Mouse (Mus musculus) adrenal gland, postnatal 14 days (tissue): Measurements from ENCODE around the gene Hist1h1d. TPM values are rescaled to one million over a fixed set of nuclear protein-coding genes. Genes with fewer than 3 reads are reported as not detected.
"Not testable (repeated sequence)": the region's sequence is repeated elsewhere in the genome, so short reads cannot be mapped to it uniquely, and the experiment has no call there.

Experiments used
- DNase-seq: peaks from one replicate; pipeline ENCODE4 v3.0.0; 2021; ENCODE audit warnings: mixed read lengths
- total RNA-seq: library from RNA; stranded (reverse); gene quantifications from 2 replicates; pipeline ENCODE4 v1.2.3, GENCODE M21; 2021

Hist1h1d gene
- total RNA-seq, 1 experiment from 2014 or later: 24.2 TPM

DNA sequence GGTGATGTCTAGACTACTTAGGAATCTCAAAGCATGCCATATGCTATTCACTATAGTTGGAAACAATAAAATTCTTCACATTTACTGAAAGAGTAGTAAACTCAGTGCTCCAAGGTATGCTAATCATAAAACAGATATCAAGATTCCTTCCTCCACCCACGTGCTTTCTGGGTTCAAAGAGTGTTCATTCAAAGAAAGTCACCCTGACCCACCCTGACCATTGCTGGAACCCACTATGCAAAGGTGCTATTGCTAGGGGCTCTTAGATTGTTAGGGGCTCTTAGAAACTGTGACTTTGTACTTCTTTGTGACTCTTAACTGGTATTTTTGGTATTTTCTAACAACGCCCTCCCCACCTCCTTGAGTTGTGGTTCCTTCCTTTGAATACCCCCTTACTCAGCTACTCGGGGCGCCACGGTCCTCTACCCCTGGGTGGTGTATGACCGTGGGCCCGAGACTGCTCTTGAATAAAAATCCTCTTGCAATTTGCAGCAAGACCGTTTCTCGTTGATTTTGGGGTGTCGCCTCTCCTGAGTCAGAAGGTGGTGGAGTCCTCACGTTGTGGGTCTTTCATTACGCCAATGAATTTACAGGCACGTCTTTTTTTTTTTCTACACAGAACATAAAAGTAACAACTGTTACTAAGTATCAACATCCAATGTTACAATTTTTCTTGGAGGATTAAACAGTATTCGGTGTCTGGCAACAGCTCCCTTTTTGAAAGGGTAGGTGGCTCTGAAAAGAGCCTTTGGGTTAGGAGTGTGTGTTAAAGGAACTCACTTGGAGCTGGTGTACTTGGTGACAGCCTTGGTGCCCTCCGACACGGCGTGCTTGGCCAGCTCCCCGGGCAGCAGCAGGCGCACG is 20.2 kb downstream of the Hist1h1d start:
- not testable (repeated sequence) for DNase-seq

DNA sequence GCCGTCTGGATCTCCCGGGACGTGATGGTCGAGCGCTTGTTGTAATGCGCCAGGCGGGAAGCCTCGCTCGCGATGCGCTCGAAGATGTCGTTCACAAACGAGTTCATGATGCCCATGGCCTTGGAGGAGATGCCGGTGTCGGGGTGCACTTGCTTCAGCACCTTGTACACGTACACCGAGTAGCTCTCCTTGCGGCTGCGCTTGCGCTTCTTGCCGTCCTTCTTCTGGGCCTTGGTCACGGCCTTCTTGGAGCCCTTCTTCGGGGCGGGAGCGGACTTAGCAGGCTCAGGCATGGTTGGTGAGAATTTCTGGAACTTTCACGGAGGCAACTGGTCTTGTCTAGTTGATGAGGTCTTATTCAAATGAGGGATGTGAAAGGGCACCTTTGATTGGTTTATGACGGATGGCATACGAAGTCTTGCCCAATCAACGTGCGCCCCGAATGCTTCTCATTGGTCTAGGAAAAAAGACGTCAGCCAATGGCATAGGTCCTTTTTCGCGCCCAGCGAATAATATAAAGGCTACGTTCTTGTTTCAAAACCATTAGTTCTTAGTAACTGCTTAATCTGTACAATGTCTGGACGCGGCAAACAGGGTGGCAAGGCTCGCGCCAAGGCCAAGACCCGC is 20.9 kb downstream of the Hist1h1d start, which contains the start of the genes Hist1h2bf and Hist1h2ad:
TSS of gene Hist1h2bf (minus strand) at position 299 of the 627 bp plus-strand sequence.
TSS of gene Hist1h2ad (plus strand) at position 484 of the 627 bp plus-strand sequence.
- peak; percentile 92 for DNase-seq

DNA sequence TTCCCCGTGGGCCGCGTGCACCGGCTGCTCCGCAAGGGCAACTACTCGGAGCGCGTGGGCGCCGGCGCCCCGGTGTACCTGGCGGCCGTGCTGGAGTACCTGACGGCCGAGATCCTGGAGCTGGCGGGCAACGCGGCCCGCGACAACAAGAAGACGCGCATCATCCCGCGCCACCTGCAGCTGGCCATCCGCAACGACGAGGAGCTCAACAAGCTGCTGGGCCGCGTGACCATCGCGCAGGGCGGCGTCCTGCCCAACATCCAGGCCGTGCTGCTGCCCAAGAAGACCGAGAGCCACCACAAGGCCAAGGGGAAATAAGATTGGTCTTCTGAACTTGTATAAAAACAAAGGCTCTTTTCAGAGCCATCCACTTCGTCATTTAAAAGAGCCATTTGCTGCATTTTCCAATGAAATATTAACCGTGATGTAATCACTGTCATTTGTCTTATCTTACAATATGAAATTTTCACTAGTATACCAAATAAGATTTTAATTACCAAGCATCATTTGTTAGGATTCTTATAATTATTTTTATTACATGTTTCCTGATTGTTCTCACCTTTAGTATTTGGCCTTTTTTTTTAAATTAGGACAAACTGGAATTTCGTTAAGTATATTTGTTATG is 21.6 kb downstream of the Hist1h1d start:
- DNase-seq: not testable (repeated sequence)

DNA sequence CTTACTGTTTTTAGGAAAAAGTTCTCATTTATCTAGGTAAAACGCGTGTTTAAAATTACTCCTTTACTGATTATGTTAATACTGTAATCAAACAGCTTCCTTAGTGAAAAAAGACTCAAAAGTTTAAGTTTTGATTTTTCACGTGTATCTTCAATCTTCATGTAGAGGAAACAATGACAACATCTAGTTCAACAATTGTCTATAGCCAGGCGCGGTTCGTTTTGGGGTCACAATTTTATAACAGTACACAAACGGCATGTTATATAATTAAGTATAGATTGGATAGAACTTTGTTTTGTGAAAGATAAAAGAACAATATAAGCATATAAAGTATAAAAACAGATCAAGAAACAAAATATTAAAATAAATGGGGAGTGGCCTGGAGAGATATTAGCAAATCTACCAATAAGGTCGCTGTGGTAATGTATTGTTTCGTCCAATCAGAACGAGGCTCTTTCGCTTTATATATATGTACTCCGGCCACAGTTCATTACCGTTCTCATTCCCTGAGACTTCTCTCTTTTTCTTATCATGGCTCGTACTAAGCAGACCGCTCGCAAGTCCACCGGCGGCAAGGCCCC is 22.3 kb downstream of the Hist1h1d start, which contains the start of gene Hist1h3d:
TSS of gene Hist1h3d (plus strand) at position 493 of the 581 bp plus-strand sequence.
- peak; percentile 53 for DNase-seq

DNA sequence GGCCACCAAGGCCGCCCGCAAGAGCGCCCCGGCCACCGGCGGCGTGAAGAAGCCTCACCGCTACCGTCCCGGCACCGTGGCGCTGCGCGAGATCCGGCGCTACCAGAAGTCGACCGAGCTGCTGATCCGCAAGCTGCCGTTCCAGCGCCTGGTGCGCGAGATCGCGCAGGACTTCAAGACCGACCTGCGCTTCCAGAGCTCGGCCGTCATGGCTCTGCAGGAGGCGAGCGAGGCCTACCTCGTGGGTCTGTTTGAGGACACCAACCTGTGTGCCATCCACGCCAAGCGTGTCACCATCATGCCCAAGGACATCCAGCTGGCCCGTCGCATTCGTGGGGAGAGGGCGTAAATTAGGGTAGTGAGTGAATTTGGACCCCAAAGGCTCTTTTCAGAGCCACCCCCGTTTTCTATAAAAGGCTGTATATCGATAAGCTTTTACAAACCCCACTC is 22.8 kb downstream of the Hist1h1d start:
- not testable (repeated sequence) for DNase-seq

- DNase-seq: no peak
Observed at GRCm38 (mm10) chr13:23576351-23576881, 23.4 kb downstream of the Hist1h1d start.

GRCm38 (mm10) chr13:23576906-23577639 is 24.0 kb downstream of the Hist1h1d start:
- no peak for DNase-seq

DNA sequence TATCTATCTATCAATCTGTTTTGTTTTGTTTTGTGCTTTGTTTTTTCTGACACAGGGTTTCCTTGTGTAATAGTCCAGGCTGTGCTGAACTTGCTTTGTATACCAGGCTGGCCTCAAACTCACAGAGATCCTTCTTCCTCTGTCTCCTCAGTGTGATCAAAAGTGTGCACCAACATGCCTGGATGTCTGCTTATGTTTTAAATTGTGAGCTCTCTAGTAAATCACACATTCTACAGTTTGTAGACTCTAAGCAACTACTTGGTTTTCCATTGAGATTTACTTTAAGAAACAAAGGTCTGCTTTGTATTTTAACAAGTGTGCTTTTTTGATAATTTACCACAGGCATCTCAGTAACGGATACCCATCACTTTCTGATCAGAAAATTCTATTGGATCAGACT is 24.8 kb downstream of the Hist1h1d start:
- DNase-seq: no peak

GRCm38 (mm10) chr13:23581408-23582218 is 28.6 kb downstream of the Hist1h1d start, which contains the start of gene Hist1h4d:
TSS of gene Hist1h4d (plus strand) at chr13:23581598.
- DNase-seq: peak; percentile 98

DNA sequence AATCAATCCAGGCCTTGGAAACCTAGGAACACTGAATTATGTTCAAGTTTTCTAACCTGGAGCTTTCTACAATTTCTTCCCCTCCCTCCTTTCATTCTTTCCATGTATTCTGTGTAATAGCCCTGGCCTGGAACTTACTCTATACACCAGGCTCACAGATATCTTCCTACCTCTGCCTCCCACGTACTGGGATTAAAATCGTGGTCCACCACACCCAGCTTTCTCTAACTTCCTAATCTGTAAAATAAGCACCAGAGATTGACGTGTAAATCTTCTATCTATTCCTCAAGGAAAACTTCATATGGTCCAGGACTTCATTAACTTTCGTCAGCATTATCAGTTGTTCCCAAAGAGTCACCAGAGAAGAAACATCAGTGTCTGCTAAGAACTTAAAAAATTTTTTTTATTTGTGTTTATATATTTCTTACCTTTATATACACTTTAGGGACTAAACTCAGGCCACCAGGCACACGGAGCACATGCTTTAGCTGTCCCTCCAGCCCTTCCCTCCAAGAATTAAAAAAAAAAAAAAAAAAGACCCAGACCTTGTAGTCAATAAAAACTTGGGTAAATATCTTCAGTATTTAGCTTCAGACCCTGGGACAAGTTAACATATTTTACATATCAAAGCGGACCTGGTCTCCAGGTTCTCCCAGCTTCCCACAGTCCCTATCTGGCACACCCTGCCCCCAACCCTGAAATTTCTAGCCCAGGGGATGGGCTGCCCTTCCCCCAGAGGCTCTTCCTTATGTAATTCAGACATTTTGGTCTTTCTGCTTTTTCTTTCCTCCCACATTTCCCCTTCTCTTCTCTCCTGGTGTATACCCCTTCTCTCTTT is 29.4 kb downstream of the Hist1h1d start:
- DNase-seq: no peak

DNA sequence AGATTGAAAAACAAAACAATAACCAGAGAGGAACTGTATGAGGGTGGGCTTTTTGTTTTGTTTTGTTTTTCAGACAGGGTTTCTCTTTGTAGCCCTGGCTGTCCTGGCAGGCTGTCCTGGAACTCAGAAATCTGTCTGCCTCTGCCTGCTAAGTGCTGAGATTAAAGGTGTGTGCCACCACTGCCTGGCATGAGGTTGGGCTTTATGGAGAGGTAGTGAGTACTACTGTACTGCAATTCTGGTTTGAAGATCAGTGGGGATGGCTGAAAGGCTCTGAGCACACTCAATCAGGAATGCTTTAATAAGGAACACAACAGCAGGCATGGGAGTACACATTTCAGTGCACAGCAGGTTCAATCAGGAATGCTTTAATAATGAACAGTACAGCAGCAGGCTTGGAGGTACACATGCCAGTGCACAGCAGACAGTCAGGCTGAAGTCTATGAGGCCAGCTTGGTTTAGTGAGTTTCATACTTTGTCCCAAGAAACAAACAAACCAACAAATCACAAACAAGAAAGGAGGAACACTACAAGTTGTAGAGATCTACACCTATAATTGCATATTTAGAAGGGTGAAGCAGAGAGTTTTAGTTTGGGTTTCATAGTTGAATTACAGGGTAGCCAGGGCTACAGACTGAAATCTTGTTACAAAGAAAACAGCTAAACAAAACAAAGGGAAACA is 30.5 kb downstream of the Hist1h1d start:
- DNase-seq: no peak

- DNase-seq: peak; percentile 12
Observed at GRCm38 (mm10) chr13:23584331-23584730, 31.3 kb downstream of the Hist1h1d start.

DNA sequence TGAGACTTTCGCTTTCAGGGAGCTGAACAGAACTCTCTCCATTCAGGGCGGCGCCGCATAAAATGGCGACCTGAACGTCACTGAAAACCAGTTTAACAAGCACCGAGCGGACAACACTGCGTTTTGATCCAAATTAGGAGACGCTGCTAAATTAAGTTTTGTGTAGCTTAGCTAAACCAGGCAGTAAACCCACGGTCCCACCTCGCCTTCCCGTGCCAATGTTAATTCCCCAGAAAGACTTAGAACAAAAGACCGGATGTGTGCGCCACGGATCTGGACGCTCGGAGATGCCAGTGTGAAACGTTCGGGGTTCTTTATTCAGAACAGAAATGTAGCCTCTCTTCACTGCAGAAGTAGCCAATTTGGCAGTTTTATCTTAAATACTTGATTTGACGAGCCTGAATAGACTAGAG is 32.0 kb downstream of the Hist1h1d start:
- peak; percentile 80 for DNase-seq

- DNase-seq: peak; percentile 75
Observed at GRCm38 (mm10) chr13:23585442-23586098, 32.5 kb downstream of the Hist1h1d start.

DNA sequence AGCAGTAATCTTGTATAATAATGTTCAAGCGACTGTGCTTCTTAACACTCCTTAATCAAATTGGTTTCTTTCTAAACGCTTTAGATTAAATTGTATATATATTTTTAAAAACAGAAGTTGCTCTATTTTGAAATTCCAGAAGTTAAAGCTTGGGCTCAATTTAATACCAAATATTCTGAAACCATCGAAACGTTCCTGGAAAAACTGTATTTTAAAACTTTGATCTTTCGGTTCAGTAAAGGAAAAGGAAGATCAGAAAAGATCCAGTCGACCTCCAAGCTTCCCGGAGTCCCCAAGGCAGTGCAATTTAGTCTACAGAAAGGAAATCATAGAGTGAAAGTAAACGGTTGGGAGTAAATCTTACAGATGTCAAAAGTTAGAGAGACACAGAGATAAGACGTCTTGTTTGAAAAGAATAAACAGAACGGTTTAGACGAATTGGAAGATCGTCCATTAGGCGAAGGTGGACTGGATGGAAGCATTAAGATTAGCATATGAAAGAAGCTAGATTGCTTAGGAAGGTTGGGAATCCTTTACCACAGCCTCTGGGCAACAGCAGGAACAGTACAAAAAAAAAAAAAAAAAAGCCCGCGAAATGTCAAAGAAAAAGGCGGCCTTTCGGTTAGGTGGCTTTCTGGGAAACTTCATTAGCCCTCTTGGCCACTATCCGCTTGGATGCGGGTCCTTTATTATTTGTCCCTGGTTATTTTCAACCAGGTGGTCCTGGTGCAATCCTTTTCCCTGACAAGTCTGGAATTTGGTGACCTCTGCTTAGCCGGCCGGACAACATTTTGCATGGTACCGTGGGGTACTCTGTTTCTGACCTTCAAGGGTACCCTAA is 33.3 kb downstream of the Hist1h1d start:
- DNase-seq: no peak

GRCm38 (mm10) chr13:23586940-23587225 is 33.8 kb downstream of the Hist1h1d start:
- DNase-seq: no peak

- DNase-seq: no peak
Observed at GRCm38 (mm10) chr13:23591206-23591605, 38.1 kb downstream of the Hist1h1d start.
